Mouse (Mus musculus): Measurements from ENCODE around the gene Parp8.

Parp8 gene

DNA sequence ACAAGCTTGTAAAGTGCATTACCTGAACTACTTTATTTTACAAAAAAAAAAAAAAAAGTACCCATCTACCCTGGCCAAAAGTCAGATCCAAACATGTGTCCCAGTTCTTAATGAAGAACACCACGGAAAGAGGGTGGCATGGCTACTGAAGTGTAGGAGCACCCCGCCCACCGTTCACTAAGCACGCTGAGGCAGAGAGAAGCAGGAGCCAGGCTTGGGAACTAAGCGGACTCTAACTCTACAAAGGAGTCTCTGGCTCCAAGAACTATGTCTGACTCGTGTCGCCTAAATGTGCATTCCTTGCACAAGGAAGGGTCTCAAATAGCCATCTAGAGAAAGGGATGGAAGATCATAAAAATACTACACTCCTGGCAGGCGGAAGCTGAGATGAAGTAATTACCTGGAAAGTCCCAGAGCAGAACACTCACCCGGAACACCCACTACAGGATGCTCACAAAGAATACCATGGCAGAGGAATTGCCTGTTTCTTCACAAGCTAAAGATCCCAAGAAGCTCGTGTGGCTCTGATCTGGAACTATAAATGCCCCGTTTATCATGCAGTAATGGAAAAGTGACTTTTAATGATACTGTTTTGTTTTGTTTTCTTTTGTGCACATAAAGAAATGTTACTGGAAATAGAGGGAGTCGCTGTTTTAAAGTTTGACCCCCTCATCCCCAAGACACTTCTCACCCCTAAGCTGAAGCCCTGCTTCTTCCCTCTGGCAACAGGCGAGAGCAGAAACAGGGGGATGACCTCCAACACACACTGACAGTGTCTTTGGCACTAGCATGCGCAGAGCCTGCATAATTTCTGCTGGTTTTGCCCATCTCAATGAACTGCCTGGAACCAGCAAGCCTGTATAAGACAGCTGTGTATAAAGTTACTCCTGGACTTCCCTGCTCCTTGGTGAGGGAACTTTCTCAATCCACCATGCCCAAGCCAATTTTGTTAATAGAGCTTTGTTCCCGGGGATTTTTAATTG lies 62.6 kb downstream of the Parp8 start:
- no peak for DNase-seq (ENCODE audit: low read depth, low spot score)

DNA sequence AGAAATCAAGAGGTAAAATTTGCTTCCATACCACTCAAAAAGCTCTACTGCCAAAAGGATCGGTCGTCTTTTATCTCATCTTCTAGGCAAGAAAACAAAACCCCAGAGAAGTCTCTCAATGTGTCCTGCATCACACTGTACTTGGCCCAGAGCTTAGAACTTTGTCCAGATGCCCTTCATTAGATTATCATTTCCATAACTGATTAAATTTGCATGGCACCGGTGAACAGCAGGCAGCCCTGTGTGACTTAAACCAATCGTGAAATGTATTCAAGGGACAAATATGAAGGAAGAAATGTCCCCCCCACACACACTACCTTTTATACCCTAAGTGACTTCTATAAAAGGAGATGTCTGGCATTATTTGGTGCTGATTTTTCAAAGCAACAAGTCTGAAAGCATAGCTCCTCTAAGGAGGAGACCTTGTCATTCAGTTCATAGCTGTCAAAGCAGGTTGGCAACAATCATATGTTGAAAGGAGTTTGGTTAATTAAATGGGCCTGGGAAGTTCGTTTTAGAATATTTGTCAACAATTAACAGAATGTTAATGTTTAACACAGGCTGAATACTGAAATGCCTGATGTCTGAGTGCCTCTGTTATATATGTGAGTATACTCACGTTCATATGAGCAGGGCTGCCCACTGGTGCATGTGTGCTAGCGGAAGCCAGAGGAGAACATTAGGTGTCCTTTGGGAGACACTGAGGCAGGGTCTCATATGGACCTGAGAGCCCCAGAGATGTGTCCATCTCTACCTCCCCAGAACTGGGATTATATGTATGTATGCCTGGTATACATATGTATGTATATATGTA lies 66.4 kb downstream of the Parp8 start:
- DNase-seq (ENCODE audit: low read depth, low spot score), result no peak

DNA sequence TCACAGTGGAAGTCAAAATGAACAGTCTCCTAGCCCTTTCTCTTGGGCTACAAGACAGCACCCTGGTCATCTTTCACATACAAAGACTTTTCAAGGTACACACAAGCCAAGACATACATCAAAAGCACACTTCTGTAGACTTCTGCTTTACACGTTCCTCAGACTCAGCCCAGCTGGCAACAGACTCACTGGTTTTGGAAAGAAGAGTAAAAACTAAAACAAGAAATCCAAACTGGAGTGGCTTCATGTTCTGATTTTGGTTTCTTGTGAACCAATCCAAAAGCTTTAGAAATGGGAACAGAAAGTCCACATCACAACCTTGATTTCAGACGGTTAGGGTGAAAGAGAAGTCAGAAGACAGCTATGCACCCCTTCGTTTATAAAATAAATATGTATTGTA lies 67.8 kb downstream of the Parp8 start:
- peak; percentile 41 for DNase-seq (ENCODE audit: low read depth, low spot score)

DNA sequence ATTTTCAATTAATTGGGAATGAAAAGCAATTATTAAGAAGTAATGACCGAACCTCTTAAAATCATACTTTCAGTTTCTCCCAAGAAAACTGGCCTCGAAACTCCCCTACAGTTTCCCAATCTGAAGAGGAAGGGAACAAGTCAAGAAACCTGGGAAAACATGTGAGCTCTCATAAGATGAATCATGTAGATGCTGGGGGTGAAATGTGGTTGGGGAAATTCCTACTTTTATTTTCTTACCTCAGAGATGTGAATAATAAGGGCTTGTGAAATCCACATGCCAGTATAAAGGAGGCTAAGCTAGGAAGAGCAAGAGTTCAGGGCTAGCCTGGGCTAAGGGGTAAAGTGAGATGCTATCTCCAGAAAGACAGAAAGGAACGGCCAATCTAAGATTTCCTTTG lies 74.0 kb downstream of the Parp8 start:
- DNase-seq (ENCODE audit: low read depth, low spot score), result no peak

DNA sequence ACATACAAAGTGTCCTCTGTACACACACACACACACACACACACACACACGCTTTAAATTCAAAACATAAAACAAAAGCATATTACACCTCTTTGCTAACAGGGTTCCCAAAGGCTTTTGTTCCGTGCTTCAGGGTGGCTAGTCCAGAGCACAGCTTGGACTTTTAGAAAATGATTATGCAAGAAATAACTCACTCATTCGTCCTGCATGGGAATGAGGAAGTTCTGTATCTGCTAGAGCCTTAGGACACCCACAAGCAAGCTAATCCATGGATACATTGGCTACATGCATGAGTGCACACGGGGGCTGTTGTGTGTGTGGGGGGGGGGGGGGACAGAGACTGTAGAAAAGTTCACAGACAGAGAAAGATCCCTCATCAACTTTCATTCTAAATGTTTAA lies 75.8 kb downstream of the Parp8 start:
- peak; percentile 22 for DNase-seq (ENCODE audit: low read depth, low spot score)

DNA sequence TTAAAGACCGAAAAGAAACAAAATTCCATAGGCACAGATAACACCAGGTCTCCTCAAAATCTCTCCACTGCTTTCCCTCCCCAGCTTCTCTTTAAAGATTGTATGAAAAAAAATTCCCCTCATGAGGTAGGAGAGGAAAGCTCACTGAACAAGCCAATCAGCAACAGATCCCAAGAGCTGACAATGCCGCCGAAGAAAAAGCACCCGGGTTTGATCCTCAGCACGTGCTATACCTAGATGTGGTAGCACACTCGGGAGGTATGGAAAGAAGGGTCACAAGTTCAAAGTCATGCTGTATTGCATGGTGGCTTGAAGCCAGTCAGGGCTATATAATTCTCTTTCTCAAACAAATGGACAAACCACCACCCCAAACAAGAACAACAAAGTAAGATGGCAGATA lies 76.3 kb downstream of the Parp8 start:
- no peak for DNase-seq (ENCODE audit: low read depth, low spot score)

DNA sequence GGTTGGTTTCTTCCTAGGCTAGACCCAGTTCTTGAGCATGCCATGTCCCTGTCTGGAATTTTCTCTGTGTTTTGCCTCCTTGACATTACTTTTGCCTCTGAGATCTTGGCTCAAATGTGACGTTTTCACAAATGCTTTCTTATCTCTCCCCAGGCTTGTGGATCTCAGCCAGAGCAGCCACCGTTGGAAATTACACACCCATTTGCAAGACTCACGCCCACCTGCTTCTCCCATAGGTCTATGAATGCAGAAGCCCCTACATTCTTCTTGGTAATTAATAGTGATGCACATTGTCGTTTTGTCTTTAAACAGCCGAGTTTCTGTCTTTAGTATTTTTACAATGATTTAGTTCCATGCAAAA lies 77.1 kb downstream of the Parp8 start:
- DNase-seq (ENCODE audit: low read depth, low spot score), result no peak

DNA sequence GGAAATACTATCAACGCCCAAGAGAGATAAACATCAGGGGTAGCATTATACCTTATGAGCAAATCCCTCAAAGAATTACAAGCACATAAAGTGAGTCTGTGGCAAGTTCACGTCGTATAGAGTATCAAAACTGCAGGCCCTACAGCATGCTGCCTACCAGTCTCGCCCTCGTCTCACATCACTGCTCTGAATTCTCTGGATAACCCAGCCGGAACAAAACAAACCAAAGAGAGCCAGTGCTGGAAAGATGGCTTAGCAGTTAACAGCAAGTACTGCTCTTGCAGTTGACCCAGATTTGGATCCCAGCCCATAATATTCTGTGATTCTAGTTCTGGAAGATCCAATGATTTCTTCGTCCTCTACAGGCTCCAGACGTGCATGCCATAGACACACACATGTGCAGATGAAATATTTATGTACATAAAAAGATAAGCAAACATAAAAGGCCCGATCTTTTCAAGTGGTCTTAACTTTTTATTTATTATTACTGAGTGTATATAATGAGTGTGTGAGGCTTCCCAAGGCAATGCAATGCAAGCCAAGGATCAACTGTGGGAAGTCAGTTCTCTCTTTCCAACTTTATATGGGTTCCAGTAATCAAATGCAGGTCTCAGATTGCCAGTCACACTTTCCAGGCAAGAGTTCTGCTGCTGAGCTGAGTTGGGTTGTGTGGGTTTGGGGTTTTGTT lies 77.6 kb downstream of the Parp8 start:
- no peak for DNase-seq (ENCODE audit: low read depth, low spot score)

DNA sequence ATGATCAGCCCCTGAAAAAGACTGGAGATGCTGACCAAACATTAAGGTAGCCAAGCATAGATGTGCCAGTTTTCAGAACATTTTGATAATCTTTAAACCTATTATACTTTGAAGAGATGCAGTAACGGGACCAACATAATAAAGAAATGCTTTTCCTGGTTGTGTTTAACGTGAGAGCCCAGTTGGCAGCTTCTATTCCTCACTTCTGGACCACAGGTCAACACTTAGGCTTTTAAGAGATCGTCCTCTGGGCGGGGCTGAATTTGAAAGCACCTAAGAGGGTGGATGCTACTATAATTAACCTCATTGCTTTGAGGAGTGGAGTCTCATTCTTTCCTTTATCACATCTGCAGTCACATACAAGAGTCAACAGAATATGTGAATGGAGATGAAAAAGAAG lies 78.8 kb downstream of the Parp8 start:
- DNase-seq (ENCODE audit: low read depth, low spot score), result no peak

DNA sequence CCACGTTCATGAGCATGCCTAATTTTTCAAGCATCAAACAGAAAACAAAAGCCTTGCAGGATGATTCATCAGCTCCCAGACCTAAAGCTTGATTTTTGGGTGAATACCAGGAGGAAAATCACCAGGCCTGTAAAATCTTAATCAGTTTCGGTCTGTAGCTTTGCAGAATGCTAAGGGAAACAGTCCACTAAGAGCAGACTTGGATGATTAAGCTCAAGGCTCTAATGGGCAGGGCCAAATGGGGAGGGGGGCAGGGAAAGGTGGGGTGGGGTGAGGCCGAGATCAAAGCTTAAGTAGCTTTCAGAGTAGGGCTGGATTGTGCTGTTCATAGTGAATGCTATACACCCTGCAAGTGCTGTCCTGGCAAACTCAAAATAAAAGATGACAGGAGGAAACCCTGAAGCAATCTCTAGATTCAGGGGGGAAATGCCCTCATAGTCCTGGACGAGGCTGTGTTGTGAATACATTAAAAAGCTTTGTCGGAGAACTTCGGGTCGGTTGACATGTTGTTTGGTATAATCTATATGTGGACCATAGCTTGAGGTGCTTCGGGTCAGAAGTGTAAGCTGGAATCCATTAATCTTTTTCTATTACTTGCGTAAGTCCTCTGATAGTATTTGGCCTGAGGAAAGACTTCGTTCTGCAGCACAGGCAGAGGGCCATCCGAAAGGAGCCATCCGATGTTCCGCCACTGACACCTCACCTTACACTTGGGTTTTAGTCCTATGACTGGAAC lies 83.9 kb downstream of the Parp8 start:
- no peak for DNase-seq (ENCODE audit: low read depth, low spot score)

DNA sequence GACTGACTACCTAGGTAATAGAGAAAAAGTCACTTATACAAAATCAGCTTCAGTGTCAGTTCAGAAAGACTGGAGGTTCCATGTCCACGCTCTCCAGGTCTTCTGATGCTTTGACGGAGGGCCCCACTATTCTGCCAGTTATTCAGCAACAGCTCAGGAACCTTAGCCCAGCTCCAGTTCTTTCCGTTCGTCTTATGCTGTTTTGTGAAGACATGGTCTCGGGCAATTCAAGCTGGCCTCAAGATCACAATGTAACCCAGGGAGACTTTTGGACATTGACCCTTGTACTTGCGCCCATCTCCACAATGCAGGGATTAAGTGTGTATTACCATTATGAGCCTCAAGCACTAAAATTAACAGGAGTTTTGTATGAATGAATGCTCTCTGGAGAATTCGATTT lies 84.6 kb downstream of the Parp8 start:
- no peak for DNase-seq (ENCODE audit: low read depth, low spot score)

DNA sequence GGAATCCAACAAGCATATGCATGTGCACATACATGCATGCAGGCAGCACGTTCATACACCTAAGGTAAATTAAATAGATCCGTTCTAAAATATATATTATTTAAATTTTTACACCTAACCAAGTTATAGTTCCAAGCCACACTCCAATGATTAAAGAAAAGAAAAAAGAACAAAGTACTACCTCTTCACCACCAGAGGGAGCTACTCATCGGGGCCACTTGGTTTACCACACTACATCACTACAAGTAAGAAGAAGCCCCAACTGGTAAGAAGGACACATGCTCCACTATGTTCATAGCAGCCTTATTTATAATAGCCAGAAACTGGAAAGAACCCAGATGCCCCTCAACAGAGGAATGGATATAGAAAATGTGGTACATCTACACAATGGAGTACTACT lies 88.3 kb downstream of the Parp8 start:
- peak; percentile 52 for DNase-seq (ENCODE audit: low read depth, low spot score)

DNA sequence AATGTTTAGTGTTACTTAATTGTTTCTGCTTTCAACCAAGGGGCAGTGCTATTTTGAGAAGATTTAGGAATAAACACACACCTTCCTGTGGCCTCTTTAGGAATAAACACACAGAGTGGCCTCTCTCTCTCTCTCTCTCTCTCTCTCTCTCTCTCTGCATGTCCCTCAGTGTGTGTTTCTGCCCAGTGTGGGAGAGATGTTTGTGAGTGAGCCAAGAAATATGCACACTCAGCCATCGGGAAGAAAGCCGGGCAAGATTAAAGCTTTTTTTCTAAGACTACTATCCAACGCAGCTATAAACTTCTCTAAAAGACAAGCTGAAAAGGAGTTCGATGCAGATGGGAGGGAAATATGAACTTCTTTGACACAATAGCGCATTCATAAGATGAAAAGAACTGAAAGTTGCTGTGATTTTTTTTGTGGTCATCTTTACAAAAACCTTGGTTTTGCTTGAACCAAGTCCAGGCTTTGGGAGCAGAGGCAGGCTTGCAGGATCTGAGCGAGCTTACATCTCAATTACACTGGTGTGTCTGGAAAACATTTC lies 107.9 kb downstream of the Parp8 start:
- no peak for DNase-seq (ENCODE audit: low read depth, low spot score)

DNA sequence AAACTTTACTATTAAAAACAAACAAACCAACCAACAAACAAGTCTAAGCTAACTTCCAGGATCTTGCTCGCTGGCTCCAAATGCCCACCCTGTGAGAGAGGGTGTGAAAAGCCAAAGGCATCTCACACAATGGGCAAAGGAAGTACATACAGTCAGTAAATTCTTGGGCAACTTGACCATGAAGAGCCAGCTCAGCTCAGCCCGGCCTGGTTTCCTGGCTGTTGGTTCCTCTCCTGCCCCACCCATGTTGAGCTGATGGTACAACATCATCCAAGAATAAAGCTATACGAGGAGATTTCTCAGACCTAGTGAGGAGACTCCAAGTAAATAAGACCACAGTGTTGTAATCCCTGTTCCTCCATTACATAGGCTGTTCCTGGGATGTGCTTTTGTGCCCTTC lies 117.1 kb downstream of the Parp8 start:
- no peak for DNase-seq (ENCODE audit: low read depth, low spot score)

DNA sequence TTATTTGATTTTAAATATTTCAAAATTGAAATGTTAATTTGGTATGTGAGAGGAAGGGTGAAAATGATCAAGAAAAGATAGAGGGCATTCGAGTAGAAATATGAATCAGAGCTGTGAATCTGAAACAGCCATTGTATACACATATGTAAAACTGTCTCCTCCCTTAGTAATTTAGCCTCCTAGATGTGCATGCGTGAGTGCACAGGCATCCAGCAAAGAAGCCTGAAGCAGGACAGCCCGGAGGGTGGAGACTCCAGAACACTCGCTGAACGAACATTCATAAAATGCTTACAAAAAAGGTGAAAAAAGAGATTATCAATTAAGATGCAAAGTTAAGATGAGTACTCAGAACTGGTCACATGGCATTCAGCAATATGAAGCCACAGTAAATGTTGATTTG lies 121.9 kb downstream of the Parp8 start:
- no peak for DNase-seq (ENCODE audit: low read depth, low spot score)

DNA sequence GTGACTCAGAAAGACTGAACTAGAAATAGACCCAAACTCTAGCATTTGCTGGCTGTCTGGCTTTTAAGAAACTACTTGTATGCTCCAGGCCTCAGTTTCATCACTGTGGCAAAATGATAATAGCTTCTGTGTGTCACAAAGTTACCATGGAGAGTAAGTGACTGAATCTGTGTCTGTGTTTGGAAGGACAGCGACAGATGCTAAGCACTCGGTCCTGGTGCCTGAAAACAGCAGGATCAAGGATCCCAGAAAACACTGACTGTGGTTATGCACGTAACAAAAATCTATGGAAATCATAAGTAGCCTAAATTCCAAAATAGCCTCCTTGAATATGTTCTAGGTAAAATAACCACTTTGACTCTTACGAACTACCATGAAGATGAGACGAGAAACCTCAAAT lies 126.9 kb downstream of the Parp8 start:
- no peak for DNase-seq (ENCODE audit: low read depth, low spot score)

DNA sequence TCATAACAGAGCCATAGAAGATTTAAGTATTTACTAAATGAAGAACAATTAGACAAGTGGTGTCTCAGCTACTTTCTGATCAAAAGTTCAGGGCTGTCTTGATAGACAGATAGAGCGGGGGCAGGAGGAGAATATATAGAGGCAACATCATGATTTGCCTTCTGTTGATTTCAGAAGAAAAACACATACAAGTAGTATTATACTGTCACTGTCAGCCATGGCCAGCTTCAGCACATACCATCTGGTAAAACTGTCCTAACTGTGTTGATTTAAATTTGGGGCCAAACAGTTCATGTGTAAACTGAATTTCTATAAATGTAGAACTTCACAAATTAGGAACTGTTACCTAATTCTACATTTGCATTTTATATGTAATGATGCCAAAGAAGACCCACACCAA lies 127.6 kb downstream of the Parp8 start:
- DNase-seq (ENCODE audit: low read depth, low spot score), result no peak

DNA sequence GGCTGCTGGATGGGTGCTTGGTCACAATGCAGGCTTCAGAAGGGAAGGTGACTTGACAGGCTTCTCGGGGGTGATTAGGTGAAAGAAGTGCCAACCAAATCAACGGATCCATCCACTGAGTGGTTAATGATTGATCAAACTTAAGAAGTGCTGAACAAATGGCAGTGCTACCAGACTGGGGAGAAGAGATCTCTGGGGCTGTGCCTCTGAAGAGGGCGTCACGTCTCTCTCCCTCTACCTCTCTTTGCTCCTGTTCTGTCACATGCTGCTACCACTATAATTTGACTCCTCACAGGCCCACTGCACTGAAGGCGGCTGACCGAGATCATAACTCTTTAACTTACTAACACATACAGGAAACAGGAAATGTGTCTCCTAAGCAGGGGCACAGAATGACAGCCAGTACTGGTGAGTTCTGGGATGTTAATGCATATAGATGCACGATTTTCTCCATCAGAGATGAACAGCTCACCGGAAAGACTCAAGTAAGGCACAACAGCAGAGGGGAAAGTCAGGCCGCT lies 140.9 kb downstream of the Parp8 start:
- DNase-seq (ENCODE audit: low read depth, low spot score), result no peak

DNA sequence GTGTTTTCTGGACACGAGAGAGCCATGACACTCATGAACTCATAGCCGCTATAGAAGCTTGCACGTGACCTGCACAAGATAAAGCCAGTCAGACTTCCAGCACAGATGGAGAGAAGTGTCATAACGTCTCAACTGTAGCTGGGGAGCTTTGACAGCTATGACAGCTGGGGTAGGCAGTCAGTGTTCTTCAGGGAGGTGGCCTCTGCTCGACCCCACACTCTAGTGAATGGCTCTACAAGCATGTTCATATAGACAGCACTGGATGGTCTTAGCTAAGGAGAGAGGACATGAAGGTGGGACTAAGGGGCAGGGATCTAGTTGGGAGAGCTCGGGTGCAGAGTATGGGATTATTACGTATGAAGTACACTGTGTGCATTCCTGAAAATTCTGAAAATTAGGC lies 143.1 kb downstream of the Parp8 start:
- no peak for DNase-seq (ENCODE audit: low read depth, low spot score)

DNA sequence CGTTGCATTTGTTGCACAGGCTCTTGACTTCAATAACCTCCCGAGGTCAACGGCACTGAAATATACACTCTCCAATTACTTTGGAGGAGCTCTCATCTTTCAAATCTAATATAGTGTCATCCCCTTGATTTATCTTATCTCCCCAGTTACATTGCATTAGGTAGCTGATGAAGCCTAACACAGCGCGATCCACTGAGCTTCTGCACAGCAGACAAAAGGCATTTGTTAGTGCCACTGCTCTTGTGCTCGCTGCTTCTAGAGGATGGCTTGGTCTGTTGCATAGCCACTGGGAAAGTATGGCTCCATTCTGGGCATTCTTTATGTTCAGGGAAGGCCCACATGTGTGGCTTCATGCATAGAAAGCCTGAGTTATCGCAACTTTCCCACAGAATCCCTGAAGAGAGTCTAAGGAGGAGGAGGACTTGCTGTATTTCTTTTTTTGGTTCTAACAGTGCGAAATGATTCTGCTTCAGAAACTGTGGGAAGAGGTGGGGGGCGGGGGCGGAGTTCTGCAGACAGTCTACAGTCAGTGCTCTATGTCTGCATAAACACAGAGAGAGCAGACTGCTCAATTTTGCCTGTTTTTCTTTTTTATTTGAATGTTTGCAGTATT lies 145.7 kb downstream of the Parp8 start:
- DNase-seq (ENCODE audit: low read depth, low spot score), result no peak

DNA sequence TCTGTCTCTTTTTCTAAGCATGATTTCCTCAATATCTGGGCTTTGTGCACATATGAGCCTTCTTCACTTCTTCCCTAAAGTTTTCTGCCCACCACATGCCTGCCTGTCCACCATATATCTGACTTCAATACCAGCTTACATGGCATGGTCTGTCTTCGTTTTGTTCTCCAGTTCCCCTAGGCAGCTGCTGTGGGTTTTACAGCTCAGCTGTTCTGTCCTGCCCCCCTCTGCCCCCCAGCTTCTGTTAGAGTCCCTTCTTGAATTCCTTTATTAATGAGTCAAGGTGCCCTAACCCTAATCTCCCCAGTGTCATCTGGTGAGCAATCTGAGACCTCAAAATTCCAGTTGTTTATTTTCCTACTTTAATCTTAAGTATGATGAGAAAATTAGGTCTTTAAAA lies 155.1 kb downstream of the Parp8 start:
- DNase-seq (ENCODE audit: low read depth, low spot score), result no peak
